Mouse (Mus musculus): ENCODE results near the gene Nuak1.

DNA sequence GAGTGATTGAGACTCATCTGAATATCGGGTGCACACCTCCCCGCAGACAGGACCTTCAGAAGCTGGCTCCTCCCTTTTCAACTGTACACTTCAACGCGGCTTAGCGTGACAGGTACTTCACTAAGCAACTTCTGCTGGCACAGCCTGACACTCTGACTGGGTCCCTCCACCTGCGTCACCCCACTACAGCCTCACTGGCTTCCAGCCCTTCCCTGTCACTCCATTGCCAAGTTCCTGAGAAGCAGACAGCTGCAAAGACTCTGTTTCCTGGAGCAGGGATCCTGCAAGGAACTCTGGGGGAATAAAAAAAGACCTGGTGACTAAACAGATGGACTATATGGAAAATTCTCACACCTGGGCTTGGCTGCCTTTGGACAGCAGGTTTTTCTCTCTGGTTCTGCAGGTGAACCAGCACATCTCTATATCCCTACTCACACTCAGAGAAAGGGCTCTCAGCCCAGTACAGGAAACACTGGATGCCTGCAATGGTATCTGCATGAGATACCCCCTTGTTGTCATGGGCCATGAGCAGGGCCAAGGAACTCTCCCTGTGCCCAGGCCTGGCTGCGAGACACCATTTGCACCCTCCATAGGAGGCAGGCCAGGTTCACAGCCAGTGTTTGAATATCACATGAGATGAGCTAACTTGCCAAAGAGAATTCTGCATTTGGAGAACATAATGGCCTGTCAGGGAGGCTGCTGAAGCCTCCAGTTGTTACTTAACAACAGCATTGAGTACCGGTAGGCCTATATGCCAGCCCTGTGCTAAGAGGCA is 44.3 kb downstream of the Nuak1 start:
- TF ChIP-seq CTCF (IDR thresholded peaks at IDR 0.05; ENCODE audit: low read depth) (no peak), EP300 (IDR thresholded peaks at IDR 0.05; ENCODE audit: low read depth) (no peak)
